Mouse (Mus musculus): ENCODE measurements around the gene Ankrd17.

Gene Ankrd17

GRCm38 (mm10) chr5:90223534-90224381, 142.6 kb downstream of the Ankrd17 start, which contains the start of gene Cox18:
TSS of gene Cox18 (minus strand) at chr5:90224001.
- in situ Hi-C loops (cut with MboI, MseI), result loop anchor here (10.0 to 25.0 kb wide), 3 partner anchors 389 to 1751 kb away; partner anchors contain the start of gene Cxcl2

- in situ Hi-C loops (cut with MboI, MseI), result loop anchor here (10.0 to 25.0 kb wide), 3 partner anchors 389 to 1752 kb away; partner anchors contain the start of gene Cxcl2
Measured at GRCm38 (mm10) chr5:90222937-90223336, 143.4 kb downstream of the Ankrd17 start.

- in situ Hi-C loops (cut with MboI, MseI), result loop anchor here (25.0 kb wide), 2 partner anchors 395 to 695 kb away; partner anchors contain the start of gene Cxcl2
Measured at GRCm38 (mm10) chr5:90217791-90218190, 148.6 kb downstream of the Ankrd17 start.

DNA sequence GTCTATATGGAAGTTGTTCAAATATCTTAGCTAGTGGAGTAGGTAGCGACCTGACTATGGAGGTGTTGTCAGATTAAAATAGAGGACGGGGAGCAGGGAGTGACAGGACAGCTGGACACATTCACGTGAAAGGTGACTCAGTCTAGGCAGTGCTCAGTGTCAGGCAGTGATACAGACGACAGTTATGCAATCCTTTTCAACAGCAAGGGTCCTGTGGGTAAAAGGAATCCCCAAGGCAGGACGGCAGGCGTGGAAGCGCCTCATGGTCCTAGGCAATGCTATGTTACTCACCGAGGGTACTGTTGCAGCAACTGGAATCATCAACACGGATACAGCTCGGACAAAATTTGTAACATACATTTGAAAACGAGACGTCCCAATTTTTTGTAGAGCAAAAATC, 149.2 kb downstream of the Ankrd17 start:
- in situ Hi-C loops (cut with MboI, MseI), result loop anchor here (25.0 kb wide), 2 partner anchors 395 to 695 kb away; partner anchors contain the start of gene Cxcl2

DNA sequence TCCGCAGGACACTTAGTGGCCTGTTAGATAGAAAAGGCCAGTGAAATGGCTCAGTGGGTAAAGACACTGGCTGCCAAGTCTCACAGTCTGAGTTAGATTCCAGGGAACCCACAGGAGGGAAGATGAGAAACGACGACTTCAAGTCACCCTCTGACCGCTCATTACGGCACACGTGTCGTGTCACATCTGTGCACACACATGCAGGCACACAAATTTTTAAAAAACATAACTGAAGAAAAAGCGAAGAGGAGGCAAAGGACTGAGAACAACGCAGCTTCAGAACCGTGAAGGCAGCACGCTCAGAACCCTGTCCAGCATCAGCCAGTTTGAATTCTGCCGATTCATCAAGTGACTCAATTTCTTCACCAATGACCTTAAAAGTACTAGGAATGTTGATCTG, 153.0 kb downstream of the Ankrd17 start:
- in situ Hi-C loops (cut with MboI, MseI), result loop anchor here (25.0 kb wide), 2 partner anchors 399 to 699 kb away; partner anchors contain the start of gene Cxcl2

DNA sequence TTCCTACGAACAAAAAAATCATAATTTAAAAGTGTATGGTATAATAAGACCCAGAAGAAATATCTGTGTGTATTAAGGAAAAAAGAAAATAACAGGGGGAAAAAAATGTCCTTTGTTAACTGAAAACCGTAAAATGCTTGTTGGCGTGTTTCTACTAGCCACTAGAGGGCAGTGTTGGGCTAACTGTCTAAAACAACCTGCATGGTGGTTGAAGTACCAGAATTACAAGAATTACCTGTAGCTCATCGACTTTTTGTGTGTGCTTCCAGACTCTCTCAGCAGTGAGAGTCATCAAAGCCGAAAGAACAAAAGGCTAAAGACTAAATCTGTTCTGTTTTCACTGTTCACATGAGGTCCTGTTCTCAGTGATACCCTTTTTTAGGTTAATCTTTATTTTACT, 163.2 kb downstream of the Ankrd17 start:
- in situ Hi-C loops (cut with MboI, MseI), result loop anchor here (5.0 to 25.0 kb wide), 4 partner anchors 294 to 709 kb away; partner anchors contain the start of gene Cxcl2

DNA sequence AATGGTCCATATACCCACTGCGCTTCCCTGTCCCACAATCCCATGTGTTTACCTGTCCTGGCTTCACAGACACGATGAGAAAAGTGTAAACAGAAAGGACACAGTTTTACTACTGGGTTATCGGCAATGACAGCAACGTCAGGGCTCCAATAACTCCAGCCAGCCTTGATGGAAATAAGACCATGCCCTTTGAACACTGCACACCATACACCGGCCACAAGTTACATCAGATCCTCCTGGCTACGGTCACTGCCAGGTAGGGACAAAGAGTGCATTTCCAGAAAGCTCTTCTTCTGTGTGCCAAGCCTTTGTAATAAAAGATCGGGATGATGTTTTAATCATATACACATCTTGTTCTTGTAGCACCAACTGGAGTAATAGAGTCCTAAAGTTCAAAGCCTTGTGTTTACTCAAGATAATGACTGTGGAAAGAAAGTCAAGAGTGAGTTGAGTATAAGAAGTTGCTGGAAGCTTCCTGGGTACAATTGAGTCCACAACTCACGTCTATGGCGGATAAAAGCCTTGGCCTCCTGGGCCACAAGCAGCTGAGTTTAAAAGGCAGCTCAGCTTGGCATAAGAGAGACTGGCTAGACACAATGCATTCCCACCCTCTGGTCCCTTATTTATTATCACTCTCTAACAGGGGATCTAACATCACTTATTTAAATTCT, 163.8 kb downstream of the Ankrd17 start:
- in situ Hi-C loops (cut with MboI, MseI), result loop anchor here (5.0 to 25.0 kb wide), 4 partner anchors 295 to 710 kb away; partner anchors contain the start of gene Cxcl2

DNA sequence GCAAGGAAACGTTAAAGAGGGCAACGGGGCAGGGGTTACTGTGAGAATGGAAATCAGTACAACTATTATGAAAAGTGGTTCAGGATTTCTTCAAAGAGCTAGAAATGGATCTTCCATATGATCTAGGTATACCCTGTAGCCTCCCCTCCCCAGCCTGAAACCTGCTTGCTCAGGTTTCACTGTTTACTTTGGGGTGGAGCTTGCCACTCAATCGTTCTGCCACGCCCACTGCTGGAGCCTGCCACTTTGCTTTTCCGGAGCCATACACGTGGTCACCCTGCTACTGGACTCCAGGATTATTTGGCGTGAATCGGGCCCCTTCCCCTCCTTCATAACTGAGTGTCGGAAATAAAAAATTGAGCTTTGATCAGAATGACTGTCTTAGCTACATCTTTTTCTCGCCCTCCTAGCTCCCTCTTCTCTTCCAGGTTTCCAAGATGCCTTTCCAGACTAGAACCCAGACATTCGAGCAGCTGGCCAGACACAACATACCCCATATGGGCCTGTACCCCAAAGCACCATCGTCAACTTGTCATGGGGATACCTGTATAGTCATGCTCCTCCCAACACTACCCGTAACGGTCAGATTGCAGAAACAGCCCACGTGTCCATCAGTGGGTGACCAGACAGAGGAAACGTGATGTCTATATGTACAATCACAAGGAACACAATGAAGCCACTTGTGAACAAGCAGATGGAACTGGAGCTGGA, 166.3 kb downstream of the Ankrd17 start:
- in situ Hi-C loops (cut with MboI, MseI), result loop anchor here (5.0 to 25.0 kb wide), 5 partner anchors 297 to 745 kb away; partner anchors contain the start of genes Cxcl2 and Gc

GRCm38 (mm10) chr5:90194831-90195230, 171.5 kb downstream of the Ankrd17 start:
- in situ Hi-C loops (cut with MboI, MseI), result loop anchor here (10.0 kb wide), 1 partner anchor 740 kb away; the partner anchor contains the start of gene Gc

DNA sequence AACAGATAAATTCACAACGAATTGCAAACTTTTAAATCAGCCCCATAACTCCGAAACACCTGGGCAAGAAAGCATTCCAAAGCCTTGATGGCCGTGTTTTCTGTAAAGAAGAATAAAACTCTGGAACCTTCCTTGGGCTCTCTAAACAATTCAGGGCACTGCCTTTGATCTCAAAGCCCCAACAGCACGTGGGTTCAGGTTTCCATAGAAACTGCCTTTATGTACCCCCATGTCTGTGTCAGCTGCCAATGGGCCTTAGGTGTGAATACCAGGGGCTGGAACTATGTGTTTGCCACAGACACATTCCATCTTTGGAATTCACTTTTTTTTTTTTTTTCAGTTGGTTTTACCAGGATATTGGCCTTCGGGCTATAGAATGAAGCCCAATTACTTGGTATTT, 183.6 kb downstream of the Ankrd17 start:
- in situ Hi-C loops (cut with MboI, MseI), result no loop called here

- in situ Hi-C loops (cut with MboI, MseI), result no loop called here
Measured at GRCm38 (mm10) chr5:90179094-90179493, 187.3 kb downstream of the Ankrd17 start.

DNA sequence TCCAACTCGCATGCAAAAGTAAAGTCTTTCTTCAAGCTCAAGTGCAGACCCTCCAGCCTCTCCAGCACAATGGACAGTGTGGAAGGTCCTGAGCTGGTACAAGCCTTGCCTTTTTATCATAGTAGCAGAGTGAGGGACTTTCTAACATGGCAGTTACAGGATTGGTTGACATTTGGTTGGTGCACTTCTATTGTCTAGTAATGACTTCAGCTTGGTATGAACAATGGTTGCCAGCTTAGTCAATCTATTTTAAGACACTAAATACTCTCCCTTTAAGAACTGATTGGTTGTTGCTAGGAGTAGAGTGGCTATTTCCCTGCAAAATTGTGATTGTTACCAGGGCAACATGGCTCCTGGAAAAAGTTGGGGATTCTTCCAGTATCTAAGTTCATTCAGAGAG, 188.3 kb downstream of the Ankrd17 start:
- in situ Hi-C loops (cut with MboI, MseI), result no loop called here

Data from regulatory T cell (primary cell).